Mouse (Mus musculus): ENCODE results near the gene Rin3. TPM values are rescaled to one million over a fixed set of nuclear protein-coding genes. Genes with fewer than 3 reads are reported as not detected.
A peak's percentile ranks its signal among the peaks of the same experiment; 100 is the strongest.

Rin3 gene
- polyA plus RNA-seq, 1 experiment from 2014 or later = 4.2 TPM

- DNase-seq (ENCODE audit: low spot score) = no peak
- no peaks in the 10 kb centered on the region for H3K9me3 ChIP-seq (replicated peaks)
- H3K4me3 ChIP-seq = no peak overlapping the region
- H3K36me3 ChIP-seq = 0 out of 2 replicates have a peak, but pooled peaks cover 4% of the 10 kb centered on the region
- H3K4me1 ChIP-seq = no peaks in the 10 kb centered on the region
- WGBS = 88% methylated on average over 5 of the region's 5 CpGs
- no peaks in the 10 kb centered on the region for H3K27me3 ChIP-seq (ENCODE audit: low read depth, poor library complexity, severe bottlenecking)
- H3K27ac ChIP-seq = no peak overlapping the region
Observed at GRCm38 (mm10) chr12:102311454-102311853, 28.6 kb downstream of the Rin3 start.

GRCm38 (mm10) chr12:102319150-102319549 lies 36.3 kb downstream of the Rin3 start:
- H3K27ac ChIP-seq = no peak overlapping the region
- no peaks in the 10 kb centered on the region for H3K27me3 ChIP-seq (ENCODE audit: low read depth, poor library complexity, severe bottlenecking)
- no peak for DNase-seq (ENCODE audit: low spot score)
- WGBS = 85% methylated on average over 2 of the region's 2 CpGs
- H3K4me3 ChIP-seq = no peak overlapping the region
- H3K36me3 ChIP-seq = 0 out of 2 replicates have a peak, but pooled peaks cover 4% of the 10 kb centered on the region
- peaks cover 5% of the 10 kb centered on the region; the same call in 1 of the 2 replicates for H3K4me1 ChIP-seq
- no peaks in the 10 kb centered on the region for H3K9me3 ChIP-seq (replicated peaks)

GRCm38 (mm10) chr12:102319899-102320298 lies 37.1 kb downstream of the Rin3 start:
- DNase-seq (ENCODE audit: low spot score) = no peak
- H3K36me3 ChIP-seq = 0 out of 2 replicates have a peak, but pooled peaks cover 4% of the 10 kb centered on the region
- peaks cover 5% of the 10 kb centered on the region; the same call in 1 of the 2 replicates for H3K4me1 ChIP-seq
- H3K9me3 ChIP-seq (replicated peaks) = no peaks in the 10 kb centered on the region
- peak overlapping the region; percentile 63; the same call in 1 of the 2 replicates for H3K27ac ChIP-seq
- no peak overlapping the region for H3K4me3 ChIP-seq
- 83% methylated on average over 2 of the region's 2 CpGs for WGBS
- H3K27me3 ChIP-seq (ENCODE audit: low read depth, poor library complexity, severe bottlenecking) = no peaks in the 10 kb centered on the region

GRCm38 (mm10) chr12:102320322-102320721 lies 37.5 kb downstream of the Rin3 start:
- Histone ChIP-seq H3K27me3 (ENCODE audit: low read depth, poor library complexity, severe bottlenecking) (no peaks in the 10 kb centered on the region), H3K9me3 (replicated peaks) (no peaks in the 10 kb centered on the region), H3K36me3 (0 out of 2 replicates have a peak, but pooled peaks cover 4% of the 10 kb centered on the region), H3K27ac (peak overlapping the region; percentile 63; the same call in 1 of the 2 replicates), H3K4me1 (peaks cover 5% of the 10 kb centered on the region; the same call in 1 of the 2 replicates), H3K4me3 (no peak overlapping the region)
- WGBS = 63% methylated on average over 2 of the region's 2 CpGs
- no peak for DNase-seq (ENCODE audit: low spot score)

GRCm38 (mm10) chr12:102321064-102321728 lies 38.3 kb downstream of the Rin3 start:
- no peak overlapping the region for H3K4me3 ChIP-seq
- no peaks in the 10 kb centered on the region for H3K9me3 ChIP-seq (replicated peaks)
- no peaks in the 10 kb centered on the region for H3K36me3 ChIP-seq
- no peak overlapping the region for H3K27ac ChIP-seq
- 87% methylated on average over 4 of the region's 4 CpGs for WGBS
- H3K4me1 ChIP-seq = peaks cover 5% of the 10 kb centered on the region; the same call in 1 of the 2 replicates
- no peak for DNase-seq (ENCODE audit: low spot score)
- H3K27me3 ChIP-seq (ENCODE audit: low read depth, poor library complexity, severe bottlenecking) = no peaks in the 10 kb centered on the region

- Histone ChIP-seq H3K4me1 (peaks cover 5% of the 10 kb centered on the region; the same call in 1 of the 2 replicates), H3K9me3 (replicated peaks) (no peaks in the 10 kb centered on the region), H3K36me3 (no peaks in the 10 kb centered on the region), H3K27me3 (ENCODE audit: low read depth, poor library complexity, severe bottlenecking) (no peaks in the 10 kb centered on the region), H3K27ac (no peak overlapping the region), H3K4me3 (no peak overlapping the region)
- DNase-seq (ENCODE audit: low spot score) = no peak
- WGBS = 81% methylated on average over 5 of the region's 5 CpGs
Observed at GRCm38 (mm10) chr12:102321855-102322254, 39.0 kb downstream of the Rin3 start.

- Histone ChIP-seq H3K27ac (peak overlapping the region; percentile 31; the same call in 1 of the 2 replicates), H3K4me3 (no peak overlapping the region), H3K27me3 (ENCODE audit: low read depth, poor library complexity, severe bottlenecking) (no peaks in the 10 kb centered on the region), H3K36me3 (no peaks in the 10 kb centered on the region), H3K9me3 (replicated peaks) (no peaks in the 10 kb centered on the region), H3K4me1 (peaks cover 5% of the 10 kb centered on the region; the same call in 1 of the 2 replicates)
- DNase-seq (ENCODE audit: low spot score) = no peak
- WGBS = 91% methylated on average over 2 of the region's 2 CpGs
Observed at GRCm38 (mm10) chr12:102323392-102323791, 40.5 kb downstream of the Rin3 start.

GRCm38 (mm10) chr12:102324156-102324885 lies 41.5 kb downstream of the Rin3 start:
- no peak for DNase-seq (ENCODE audit: low spot score)
- Histone ChIP-seq H3K4me3 (no peak overlapping the region), H3K27me3 (ENCODE audit: low read depth, poor library complexity, severe bottlenecking) (no peaks in the 10 kb centered on the region), H3K4me1 (peaks cover 5% of the 10 kb centered on the region; the same call in 1 of the 2 replicates), H3K36me3 (no peaks in the 10 kb centered on the region), H3K9me3 (replicated peaks) (no peaks in the 10 kb centered on the region), H3K27ac (no peak overlapping the region)
- 86% methylated on average over 6 of the region's 6 CpGs for whole genome bisulfite sequencing

- peaks cover 5% of the 10 kb centered on the region; the same call in 1 of the 2 replicates for H3K4me1 ChIP-seq
- DNase-seq (ENCODE audit: low spot score) = no peak
- H3K4me3 ChIP-seq = no peak overlapping the region
- no peak overlapping the region for H3K27ac ChIP-seq
- H3K36me3 ChIP-seq = no peaks in the 10 kb centered on the region
- H3K9me3 ChIP-seq (replicated peaks) = no peaks in the 10 kb centered on the region
- 95% methylated on average over 2 of the region's 2 CpGs for WGBS
- no peaks in the 10 kb centered on the region for H3K27me3 ChIP-seq (ENCODE audit: low read depth, poor library complexity, severe bottlenecking)
Observed at GRCm38 (mm10) chr12:102324886-102325220, 42.0 kb downstream of the Rin3 start.

- 79% methylated on average over 2 of the region's 2 CpGs for WGBS
- H3K27me3 ChIP-seq (ENCODE audit: low read depth, poor library complexity, severe bottlenecking) = no peaks in the 10 kb centered on the region
- no peaks in the 10 kb centered on the region for H3K9me3 ChIP-seq (replicated peaks)
- no peaks in the 10 kb centered on the region for H3K4me1 ChIP-seq
- H3K4me3 ChIP-seq = no peak overlapping the region
- no peaks in the 10 kb centered on the region for H3K36me3 ChIP-seq
- H3K27ac ChIP-seq = no peak overlapping the region
- no peak for DNase-seq (ENCODE audit: low spot score)
Observed at GRCm38 (mm10) chr12:102326753-102327340, 44.0 kb downstream of the Rin3 start.

- Histone ChIP-seq H3K27ac (no peak overlapping the region), H3K9me3 (replicated peaks) (no peaks in the 10 kb centered on the region), H3K4me3 (no peak overlapping the region), H3K27me3 (ENCODE audit: low read depth, poor library complexity, severe bottlenecking) (no peaks in the 10 kb centered on the region), H3K36me3 (no peaks in the 10 kb centered on the region), H3K4me1 (no peaks in the 10 kb centered on the region)
- 91% methylated on average over 4 of the region's 4 CpGs for WGBS
- DNase-seq (ENCODE audit: low spot score) = no peak
Observed at GRCm38 (mm10) chr12:102327525-102327924, 44.7 kb downstream of the Rin3 start.

- no peaks in the 10 kb centered on the region for H3K4me1 ChIP-seq
- no peaks in the 10 kb centered on the region for H3K9me3 ChIP-seq (replicated peaks)
- DNase-seq (ENCODE audit: low spot score) = no peak
- H3K36me3 ChIP-seq = no peaks in the 10 kb centered on the region
- H3K27me3 ChIP-seq (ENCODE audit: low read depth, poor library complexity, severe bottlenecking) = no peaks in the 10 kb centered on the region
- 89% methylated on average over 4 of the region's 4 CpGs for WGBS
- no peak overlapping the region for H3K27ac ChIP-seq
- H3K4me3 ChIP-seq = no peak overlapping the region
Observed at GRCm38 (mm10) chr12:102328090-102328489, 45.2 kb downstream of the Rin3 start.

GRCm38 (mm10) chr12:102330188-102330587 lies 47.3 kb downstream of the Rin3 start:
- no peaks in the 10 kb centered on the region for H3K36me3 ChIP-seq
- H3K4me1 ChIP-seq = no peaks in the 10 kb centered on the region
- no peak for DNase-seq (ENCODE audit: low spot score)
- no peaks in the 10 kb centered on the region for H3K9me3 ChIP-seq (replicated peaks)
- H3K4me3 ChIP-seq = no peak overlapping the region
- H3K27me3 ChIP-seq (ENCODE audit: low read depth, poor library complexity, severe bottlenecking) = no peaks in the 10 kb centered on the region
- no peak overlapping the region for H3K27ac ChIP-seq
- WGBS = 95% methylated on average over 4 of the region's 4 CpGs
